Mouse (Mus musculus) heart, adult 8-10 months (tissue): ENCODE results near the gene Cln3. TPM values are rescaled to one million over a fixed set of nuclear protein-coding genes. Genes with fewer than 3 reads are reported as not detected.

Source experiments
- DNase-seq: peaks from one replicate; pipeline ENCODE4 v3.0.0; 2022; ENCODE audit warnings: low spot score
- total RNA-seq, 4 experiments: library from RNA; stranded (reverse); gene quantifications; 2 replicates each; pipeline ENCODE4 v1.2.4; 2022

Cln3 gene
- total RNA-seq, 4 experiments from 2014 or later, result 12.9 to 15.6 (median 14.1) TPM

DNA sequence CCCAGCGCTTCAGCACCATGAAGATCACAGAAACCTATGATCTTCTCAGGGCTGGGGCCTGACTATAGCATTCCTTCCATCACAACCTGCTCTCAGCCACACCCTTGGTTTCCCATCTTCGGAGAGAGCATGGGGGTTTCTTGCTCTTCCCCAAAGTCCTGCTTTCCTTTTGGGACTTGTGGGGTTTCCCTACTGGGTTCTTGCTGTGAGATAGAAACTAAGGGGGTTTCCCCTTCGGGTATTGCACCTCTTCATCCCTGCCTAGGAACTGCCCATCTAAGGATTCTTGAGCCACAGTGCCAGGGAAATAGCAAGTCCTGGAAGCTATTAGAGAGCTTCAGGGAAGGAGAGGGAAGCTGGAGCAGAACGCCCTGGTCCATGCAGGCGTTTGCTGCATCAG lies 10.3 kb upstream of the Cln3 start:
- DNase-seq, result no peak

- no peak for DNase-seq
Measured at GRCm38 (mm10) chr7:126594862-126595561, 9.4 kb upstream of the Cln3 start, which contains the start of gene Il27. TSS of gene Il27 (minus strand) at chr7:126594941.

DNA sequence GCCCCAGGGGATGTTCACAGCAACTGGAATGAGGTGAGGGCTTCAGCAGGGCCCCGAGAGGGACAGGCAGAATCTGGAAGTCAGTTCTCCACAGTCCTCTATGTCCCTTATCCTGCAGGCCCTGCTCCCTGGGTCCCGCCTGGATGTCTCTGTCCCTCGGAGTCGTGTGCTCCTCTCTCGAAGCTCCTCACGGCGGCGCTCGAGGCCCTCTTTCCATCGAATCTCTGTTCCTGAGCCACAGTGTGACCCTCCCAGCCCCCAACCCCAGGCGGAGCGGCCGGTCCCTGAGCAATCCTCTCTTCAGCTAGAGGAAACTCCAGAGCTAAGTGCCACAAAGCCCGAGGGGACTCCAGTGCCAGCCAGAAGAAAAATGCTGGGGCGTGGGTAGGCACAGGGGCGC lies 2.2 kb upstream of the Cln3 start:
- DNase-seq, result no peak

DNA sequence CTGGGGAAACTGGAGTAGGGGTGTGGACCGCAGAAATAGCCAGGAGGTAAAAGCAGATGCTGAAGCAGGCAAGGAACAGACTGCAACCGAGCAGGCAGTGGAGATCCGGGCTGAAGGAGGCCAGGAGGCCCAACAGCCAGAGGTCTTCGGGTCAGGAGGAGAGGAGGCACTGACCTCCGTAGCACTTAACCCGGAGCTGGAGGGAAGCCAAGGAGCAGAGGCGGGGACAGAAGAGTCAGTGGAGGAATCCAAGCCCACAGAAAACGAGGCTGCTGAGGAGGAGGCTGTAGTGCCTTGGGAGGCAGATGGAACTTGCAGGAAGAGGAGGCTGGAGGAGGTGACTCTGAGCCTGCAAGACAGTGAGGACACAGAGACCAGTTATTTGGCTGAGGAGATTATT lies 1.2 kb upstream of the Cln3 start:
- DNase-seq, result peak; percentile 36

GRCm38 (mm10) chr7:126584506-126584977 lies 1.1 kb downstream of the Cln3 start, which contains the start of gene Apobr:
TSS of gene Apobr (plus strand) at chr7:126584942.
- DNase-seq, result no peak

DNA sequence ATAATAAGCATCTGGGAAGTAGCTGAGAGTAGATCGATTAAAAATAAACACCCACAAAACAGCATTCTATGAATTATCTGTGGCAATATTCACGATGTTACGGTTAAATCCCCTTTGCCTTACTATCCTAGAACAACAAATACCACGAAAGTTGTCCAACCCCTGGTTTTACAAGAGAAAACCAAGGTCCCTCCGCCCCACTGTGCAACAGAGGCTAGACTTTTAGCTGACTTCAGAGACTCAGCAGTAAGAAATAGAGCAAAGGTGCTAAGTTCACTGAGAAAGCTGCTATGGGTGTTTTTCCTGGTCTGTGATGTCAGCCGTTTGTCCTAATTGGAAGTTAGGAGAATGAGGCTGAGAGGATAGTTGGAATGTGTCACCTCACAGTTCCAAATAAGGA lies 1.9 kb downstream of the Cln3 start:
- DNase-seq, result no peak

GRCm38 (mm10) chr7:126583251-126583709 lies 2.3 kb downstream of the Cln3 start:
- DNase-seq, result peak; percentile 84

GRCm38 (mm10) chr7:126582759-126583158 lies 2.9 kb downstream of the Cln3 start:
- no peak for DNase-seq

DNA sequence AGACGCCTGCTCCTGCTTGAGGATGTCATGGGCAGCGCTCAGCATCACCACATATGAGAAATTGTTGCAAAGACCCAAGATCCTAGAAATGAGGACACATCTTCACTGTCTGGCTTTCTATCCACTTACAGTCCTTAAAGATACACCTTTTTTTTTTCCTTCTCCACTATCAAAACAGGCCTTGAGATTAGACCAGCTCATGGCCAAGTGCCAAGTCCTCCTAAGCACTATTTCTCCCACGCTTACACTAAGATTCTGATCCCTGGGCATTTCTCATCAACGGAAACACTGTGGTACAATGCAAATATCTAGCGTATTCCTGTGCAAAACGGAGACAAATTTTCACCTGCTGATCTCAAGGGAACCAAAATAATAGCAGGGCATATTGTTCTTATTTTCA lies 4.0 kb downstream of the Cln3 start:
- no peak for DNase-seq

DNA sequence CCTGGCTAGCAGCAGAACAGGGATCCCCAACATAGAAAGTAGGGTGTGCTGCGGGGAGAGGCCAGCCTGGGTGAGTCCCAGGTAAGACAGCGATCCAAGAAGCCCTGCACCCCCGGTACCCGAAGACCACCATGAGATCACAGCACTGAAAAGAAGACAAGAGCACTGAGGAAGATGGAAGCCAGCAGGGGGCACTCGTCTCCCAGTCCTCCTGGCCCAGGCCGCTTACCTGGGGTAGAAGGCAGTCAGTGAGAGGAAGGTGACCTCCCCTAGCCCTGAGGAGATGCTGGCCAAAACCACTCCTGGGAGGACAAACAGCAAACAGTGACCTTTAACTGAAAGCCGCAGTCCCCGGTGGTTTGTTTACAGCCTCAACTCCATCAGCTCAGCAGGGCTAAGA lies 6.4 kb downstream of the Cln3 start:
- DNase-seq, result peak; percentile 33

DNA sequence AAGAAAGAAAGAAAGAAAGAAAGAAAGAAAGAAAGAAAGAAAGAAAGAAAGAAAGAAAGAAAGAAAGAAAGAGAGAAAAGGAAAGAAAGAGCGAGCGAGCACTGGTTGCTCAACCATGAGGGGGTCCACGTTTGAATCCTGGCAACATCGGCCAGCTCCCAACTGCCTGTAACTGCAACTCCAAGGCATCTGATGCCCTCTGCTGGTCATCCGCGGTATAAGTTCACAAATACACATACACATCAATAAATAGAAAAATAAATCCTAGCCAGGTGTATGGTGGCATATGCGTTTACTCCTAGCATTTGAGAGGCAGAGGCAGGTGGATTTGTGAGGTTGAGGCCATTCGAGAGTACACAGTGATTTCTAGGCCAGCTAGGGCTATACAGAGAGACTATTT lies 8.7 kb downstream of the Cln3 start:
- no peak for DNase-seq

- peak; percentile 92 for DNase-seq
Measured at GRCm38 (mm10) chr7:126566094-126566765, 19.4 kb downstream of the Cln3 start, which contains the start of gene Eif3c. TSS of gene Eif3c (minus strand) at chr7:126566411.

DNA sequence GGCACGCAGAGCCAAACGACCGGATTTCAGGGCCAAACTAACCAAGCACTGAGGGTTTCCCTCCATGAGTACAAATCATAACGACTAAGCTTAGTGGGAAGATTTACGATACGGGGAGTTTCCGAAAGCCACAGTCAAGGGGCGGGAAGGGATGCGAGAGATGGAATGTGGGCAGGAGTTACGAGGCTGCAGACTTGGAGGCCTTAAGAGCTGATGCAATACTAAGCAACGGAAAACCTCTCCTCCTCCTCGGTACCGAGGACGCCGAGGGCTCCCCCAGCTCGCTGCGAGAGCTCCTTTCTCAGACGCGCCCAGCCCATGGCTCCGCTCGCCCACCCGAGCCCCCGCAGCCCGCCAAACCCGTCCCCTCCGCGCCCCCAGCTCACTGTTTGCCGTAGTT lies 19.9 kb downstream of the Cln3 start:
- DNase-seq, result no peak

DNA sequence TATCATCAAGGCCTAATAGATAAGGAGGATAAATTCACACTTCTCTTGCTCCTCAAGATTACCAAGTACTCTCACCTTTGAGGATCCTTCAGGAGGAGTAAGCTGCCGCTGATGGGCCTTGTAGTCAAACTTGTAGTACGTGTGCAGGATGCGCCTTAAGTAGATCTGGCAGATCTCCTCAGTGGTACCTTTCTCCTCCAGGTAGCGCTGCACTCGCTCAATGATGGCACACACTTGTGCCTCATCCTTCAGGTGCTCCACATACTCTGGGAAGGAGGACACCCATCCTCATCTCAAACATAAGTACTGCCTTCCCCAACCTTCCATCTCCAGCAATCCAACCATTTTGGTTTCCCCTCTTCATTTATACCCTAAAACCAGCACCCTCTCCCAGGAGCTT lies 29.0 kb downstream of the Cln3 start:
- no peak for DNase-seq

DNA sequence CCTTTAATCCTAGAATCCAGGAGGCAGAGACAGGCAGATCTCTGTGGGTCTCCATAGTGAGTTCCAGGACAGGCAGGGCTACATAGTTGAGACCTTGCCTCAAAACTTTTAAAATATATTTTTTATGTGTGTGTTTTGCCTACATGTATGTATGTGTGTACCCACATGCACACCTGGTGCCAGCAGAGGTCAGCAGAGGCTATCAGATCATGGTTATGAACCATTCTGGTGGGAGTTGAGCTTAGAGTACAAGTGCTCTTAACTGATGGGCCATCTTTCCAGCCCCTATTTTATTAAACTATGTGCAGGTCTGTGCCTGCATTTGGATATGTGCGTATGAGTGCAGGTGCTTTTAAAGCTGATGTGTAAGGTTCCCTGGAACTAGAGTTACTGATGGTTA lies 30.8 kb downstream of the Cln3 start:
- no peak for DNase-seq

GRCm38 (mm10) chr7:126545631-126546030 lies 40.0 kb downstream of the Cln3 start:
- DNase-seq, result no peak

DNA sequence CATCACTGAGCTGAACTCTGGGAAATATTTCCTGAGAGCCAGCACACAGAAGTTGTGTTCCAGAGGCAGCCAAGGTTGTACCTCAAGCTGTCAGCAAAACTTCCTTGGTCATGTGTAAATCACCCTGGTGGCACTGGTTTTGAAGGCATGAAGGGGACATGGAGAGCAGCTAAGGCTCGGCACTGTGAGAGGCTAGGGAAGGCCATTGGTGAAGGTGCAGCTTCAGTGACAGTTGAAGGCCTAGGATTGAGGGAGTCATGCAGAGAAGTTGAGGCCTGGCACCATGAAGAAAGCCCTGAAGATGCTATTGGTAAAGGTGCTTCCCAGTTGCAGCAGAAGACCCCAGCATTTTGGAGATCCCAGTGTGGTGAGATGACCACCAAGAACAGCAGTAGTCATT lies 44.0 kb downstream of the Cln3 start:
- DNase-seq, result no peak

- DNase-seq, result no peak
Measured at GRCm38 (mm10) chr7:126537820-126538585, 47.6 kb downstream of the Cln3 start.

DNA sequence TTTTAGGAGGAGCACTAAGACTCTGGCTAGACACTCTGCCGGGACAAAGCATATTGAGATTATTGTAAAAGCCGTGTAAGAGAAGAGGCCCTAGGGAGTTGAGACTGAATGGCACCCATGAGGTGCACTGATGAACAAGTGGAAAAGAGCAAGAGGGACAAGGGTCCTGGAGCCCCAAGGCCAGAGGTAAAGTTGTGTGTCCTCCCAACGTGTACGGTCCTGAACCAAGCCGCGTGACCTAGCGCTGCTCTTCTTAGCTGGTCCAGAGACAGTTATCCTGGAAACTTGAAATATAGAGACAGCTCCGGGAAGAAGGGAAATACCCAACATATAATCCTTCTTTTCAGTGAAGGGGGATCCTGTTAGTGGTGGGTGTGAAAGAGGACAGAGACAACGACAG lies 49.2 kb downstream of the Cln3 start:
- no peak for DNase-seq

- no peak for DNase-seq
Measured at GRCm38 (mm10) chr7:126535766-126536165, 49.9 kb downstream of the Cln3 start.

DNA sequence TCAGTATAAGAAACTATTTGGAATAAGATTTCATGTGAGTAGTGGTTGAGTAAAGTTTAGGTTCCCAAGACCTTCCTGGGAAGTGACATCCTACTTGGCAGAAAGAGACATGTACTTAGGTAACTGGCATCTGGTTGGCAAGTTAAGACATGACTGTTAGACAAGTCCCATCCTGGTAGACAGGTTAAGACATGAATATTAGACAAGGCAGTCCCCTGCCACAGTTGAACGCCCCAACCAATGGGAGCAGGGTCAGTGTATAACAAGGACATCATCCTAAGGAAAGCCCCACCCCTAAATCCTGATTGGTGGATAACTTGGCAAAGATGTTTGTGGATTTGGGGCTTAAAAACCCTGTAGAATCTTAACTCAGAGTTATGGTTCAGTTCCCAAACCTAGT lies 52.2 kb downstream of the Cln3 start:
- DNase-seq, result no peak

GRCm38 (mm10) chr7:126528166-126528577 lies 57.4 kb downstream of the Cln3 start:
- peak; percentile 38 for DNase-seq
